Mouse (Mus musculus) embryonic facial prominence, embryonic 10.5 days (tissue): ENCODE data around the gene E2f1. TPM values are rescaled to one million over a fixed set of nuclear protein-coding genes. Genes with fewer than 3 reads are reported as not detected.

Experiments used
- DNase-seq: peaks from one replicate; pipeline ENCODE4 v3.0.0-alpha.2; 2017; ENCODE audit warnings: low spot score
- H3K27ac ChIP-seq: fragments of 300-500 bp; sonication (generic); replicated peaks from 2 replicates; pipeline ENCODE4 v1.5.1; 2016; ENCODE audit warnings: mild to moderate bottlenecking
- H3K27me3 ChIP-seq: fragments of 300-500 bp; sonication (generic); replicated peaks from 2 replicates; pipeline ENCODE4 v1.6.1; 2016; ENCODE audit warnings: low read depth, mild to moderate bottlenecking; ENCODE audit not compliant: poor library complexity, severe bottlenecking
- H3K36me3 ChIP-seq: fragments of 300-500 bp; sonication (generic); replicated peaks from 2 replicates; pipeline ENCODE4 v1.6.1; 2016; ENCODE audit warnings: mild to moderate bottlenecking, moderate library complexity
- H3K4me1 ChIP-seq: fragments of 300-500 bp; sonication (generic); 2 replicates; pipeline ENCODE4 v1.6.1; 2016
- H3K4me3 ChIP-seq: fragments of 300-500 bp; sonication (generic); 2 replicates; pipeline ENCODE4 v1.5.1; 2016; ENCODE audit warnings: mild to moderate bottlenecking, moderate library complexity
- H3K9me3 ChIP-seq: fragments of 300-500 bp; sonication (generic); 2 replicates; pipeline ENCODE4 v1.6.1; 2016; ENCODE audit warnings: mild to moderate bottlenecking
- WGBS: fragments of 180-500 bp; shearing (Covaris S2); methylation state at CpG from one replicate; pipeline ENCODE4 v1.1.7; 2016; 5-methylcytosine and 5-hydroxymethylcytosine counted together
- polyA plus RNA-seq: library from polyadenylated mRNA; unstranded; fragments of >200 nt; fragmentation: Nextera tagmentation; extraction: Ambion mirVana; gene quantifications from 2 replicates; pipeline ENCODE4 v1.2.1, GENCODE M21; 2016

Gene E2f1
- polyA plus RNA-seq, 1 experiment from 2014 or later: 25.2 TPM

GRCm38 (mm10) chr2:154600586-154600985 lies 30.9 kb upstream of the E2f1 start:
- Histone ChIP-seq H3K9me3 (no peaks in the 10 kb centered on the region), H3K4me3 (no peak overlapping the region), H3K36me3 (no peaks in the 10 kb centered on the region), H3K27ac (no peak overlapping the region), H3K27me3 (no peaks in the 10 kb centered on the region), H3K4me1 (peaks cover 14% of the 10 kb centered on the region)
- WGBS: 74% methylated on average over 6 of the region's 6 CpGs
- DNase-seq: no peak

GRCm38 (mm10) chr2:154597399-154597798 lies 27.7 kb upstream of the E2f1 start:
- Histone ChIP-seq H3K4me3 (no peak overlapping the region), H3K36me3 (peaks cover 7% of the 10 kb centered on the region; the same call in 1 of the 2 replicates), H3K4me1 (no peaks in the 10 kb centered on the region), H3K9me3 (0 out of 2 replicates have a peak, but pooled peaks cover 2% of the 10 kb centered on the region), H3K27me3 (no peaks in the 10 kb centered on the region), H3K27ac (no peak overlapping the region)
- 84% methylated on average over 3 of the region's 3 CpGs for WGBS
- no peak for DNase-seq

DNA sequence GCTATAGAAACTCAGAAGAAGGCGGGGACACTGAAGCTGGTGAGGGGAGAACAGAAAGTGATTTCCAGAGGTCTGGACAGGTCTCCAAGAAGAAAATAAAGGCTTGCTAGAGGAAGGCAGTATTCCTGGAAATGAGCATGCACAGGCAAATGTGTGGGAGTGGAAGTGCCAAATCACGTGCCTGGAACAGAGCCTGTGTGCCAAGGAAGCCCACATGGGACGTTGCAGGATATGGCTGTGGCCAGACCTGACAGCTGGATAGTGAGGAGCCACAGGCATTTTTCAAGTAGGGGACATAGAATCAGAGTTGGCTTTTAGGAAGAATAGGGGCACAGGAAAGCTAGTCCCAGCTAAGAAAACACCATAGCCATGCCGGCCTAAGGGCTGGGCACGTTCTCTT lies 26.1 kb upstream of the E2f1 start:
- H3K4me3 ChIP-seq: no peak overlapping the region
- H3K9me3 ChIP-seq: 0 out of 2 replicates have a peak, but pooled peaks cover 2% of the 10 kb centered on the region
- WGBS: 85% methylated on average over 5 of the region's 5 CpGs
- no peaks in the 10 kb centered on the region for H3K4me1 ChIP-seq
- H3K27ac ChIP-seq: no peak overlapping the region
- DNase-seq: no peak
- peaks cover 7% of the 10 kb centered on the region; the same call in 1 of the 2 replicates for H3K36me3 ChIP-seq
- H3K27me3 ChIP-seq: no peaks in the 10 kb centered on the region

- Histone ChIP-seq H3K4me1 (no peaks in the 10 kb centered on the region), H3K27me3 (no peaks in the 10 kb centered on the region), H3K27ac (no peak overlapping the region), H3K36me3 (peaks cover 7% of the 10 kb centered on the region; the same call in 1 of the 2 replicates), H3K9me3 (0 out of 2 replicates have a peak, but pooled peaks cover 2% of the 10 kb centered on the region), H3K4me3 (no peak overlapping the region)
- no peak for DNase-seq
- WGBS: 66% methylated on average over 3 of the region's 3 CpGs
Measured at GRCm38 (mm10) chr2:154593025-154593424, 23.3 kb upstream of the E2f1 start.

- 78% methylated on average over 3 of the region's 3 CpGs for WGBS
- H3K4me1 ChIP-seq: no peaks in the 10 kb centered on the region
- H3K36me3 ChIP-seq: peaks cover 10% of the 10 kb centered on the region
- H3K27ac ChIP-seq: no peak overlapping the region
- DNase-seq: no peak
- no peaks in the 10 kb centered on the region for H3K27me3 ChIP-seq
- 0 out of 2 replicates have a peak, but pooled peaks cover 2% of the 10 kb centered on the region for H3K9me3 ChIP-seq
- H3K4me3 ChIP-seq: no peak overlapping the region
Measured at GRCm38 (mm10) chr2:154591239-154591638, 21.5 kb upstream of the E2f1 start.

DNA sequence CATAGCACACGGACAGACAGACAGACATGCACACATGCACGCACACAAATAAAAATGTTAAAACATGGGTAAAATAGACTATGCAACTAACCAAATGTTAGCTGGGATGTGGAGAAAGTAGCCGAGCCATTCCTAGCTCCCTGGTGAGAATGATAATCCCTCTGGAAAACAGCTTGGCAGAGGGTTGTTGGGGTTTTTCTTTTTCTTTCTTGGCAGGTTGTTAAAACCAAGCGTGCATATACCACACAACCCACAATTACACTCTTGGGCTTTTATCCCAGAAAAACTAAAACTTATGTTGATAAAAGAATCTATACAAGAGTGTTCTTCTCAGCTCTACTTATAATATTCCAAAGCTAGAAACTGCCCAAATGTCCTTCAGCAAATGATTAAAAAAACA lies 19.4 kb upstream of the E2f1 start:
- peaks cover 14% of the 10 kb centered on the region for H3K4me1 ChIP-seq
- H3K4me3 ChIP-seq: no peak overlapping the region
- H3K36me3 ChIP-seq: peaks cover 10% of the 10 kb centered on the region
- no peak for DNase-seq
- WGBS: 86% methylated on average over 4 of the region's 4 CpGs
- 0 out of 2 replicates have a peak, but pooled peaks cover 5% of the 10 kb centered on the region for H3K27me3 ChIP-seq
- 0 out of 2 replicates have a peak, but pooled peaks cover 2% of the 10 kb centered on the region for H3K9me3 ChIP-seq
- H3K27ac ChIP-seq: no peak overlapping the region

- Histone ChIP-seq H3K27me3 (0 out of 2 replicates have a peak, but pooled peaks cover 5% of the 10 kb centered on the region), H3K27ac (no peak overlapping the region), H3K9me3 (no peaks in the 10 kb centered on the region), H3K4me1 (peaks cover 18% of the 10 kb centered on the region), H3K4me3 (no peak overlapping the region), H3K36me3 (peaks cover 3% of the 10 kb centered on the region)
- peak; percentile 50 for DNase-seq
- WGBS: 75% methylated on average over 5 of the region's 5 CpGs
Measured at GRCm38 (mm10) chr2:154586405-154586804, 16.7 kb upstream of the E2f1 start.

- Histone ChIP-seq H3K36me3 (peaks cover 3% of the 10 kb centered on the region), H3K27me3 (0 out of 2 replicates have a peak, but pooled peaks cover 5% of the 10 kb centered on the region), H3K27ac (0 out of 2 replicates have a peak overlapping the region, but pooled peaks have one; percentile 10), H3K4me3 (no peak overlapping the region), H3K9me3 (no peaks in the 10 kb centered on the region), H3K4me1 (peaks cover 18% of the 10 kb centered on the region)
- no peak for DNase-seq
- WGBS: 74% methylated on average over 17 of the region's 17 CpGs
Measured at GRCm38 (mm10) chr2:154584931-154585601, 15.4 kb upstream of the E2f1 start.

- peaks cover 18% of the 10 kb centered on the region for H3K4me1 ChIP-seq
- H3K36me3 ChIP-seq: peaks cover 3% of the 10 kb centered on the region
- no peaks in the 10 kb centered on the region for H3K9me3 ChIP-seq
- H3K27me3 ChIP-seq: 0 out of 2 replicates have a peak, but pooled peaks cover 5% of the 10 kb centered on the region
- DNase-seq: no peak
- 74% methylated on average over 15 of the region's 15 CpGs for WGBS
- peak overlapping the region; percentile 44; the same call in 1 of the 2 replicates for H3K27ac ChIP-seq
- no peak overlapping the region for H3K4me3 ChIP-seq
Measured at GRCm38 (mm10) chr2:154583906-154584872, 14.5 kb upstream of the E2f1 start.

- H3K4me3 ChIP-seq: no peak overlapping the region
- H3K27me3 ChIP-seq: 0 out of 2 replicates have a peak, but pooled peaks cover 5% of the 10 kb centered on the region
- H3K36me3 ChIP-seq: no peaks in the 10 kb centered on the region
- no peak for DNase-seq
- no peak overlapping the region for H3K27ac ChIP-seq
- H3K4me1 ChIP-seq: peaks cover 33% of the 10 kb centered on the region
- H3K9me3 ChIP-seq: no peaks in the 10 kb centered on the region
- WGBS: 98% methylated on average over 1 of the region's 1 CpGs
Measured at GRCm38 (mm10) chr2:154581421-154581820, 11.7 kb upstream of the E2f1 start.

DNA sequence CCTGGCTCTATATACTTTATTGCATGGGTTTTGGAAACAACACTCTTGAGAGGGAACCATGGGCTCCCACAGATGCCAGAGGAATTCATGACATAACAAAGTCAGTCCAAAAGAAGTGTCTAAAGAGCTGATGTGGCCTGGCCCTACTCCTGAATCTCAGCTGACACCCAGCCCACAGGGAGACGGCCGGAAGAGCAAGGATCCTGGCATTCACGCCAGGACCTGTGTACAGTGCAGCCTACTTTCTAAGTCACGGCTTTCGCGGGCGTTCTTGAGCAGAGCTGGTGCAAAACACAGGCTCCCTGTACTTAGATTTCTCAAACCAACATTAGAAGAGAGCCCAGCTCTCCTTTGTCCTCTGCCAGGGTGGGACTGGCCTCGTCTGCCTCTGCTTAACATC lies 10.9 kb upstream of the E2f1 start:
- Histone ChIP-seq H3K27ac (0 out of 2 replicates have a peak overlapping the region, but pooled peaks have one; percentile 14), H3K36me3 (no peaks in the 10 kb centered on the region), H3K9me3 (no peaks in the 10 kb centered on the region), H3K27me3 (0 out of 2 replicates have a peak, but pooled peaks cover 5% of the 10 kb centered on the region), H3K4me3 (no peak overlapping the region), H3K4me1 (peaks cover 33% of the 10 kb centered on the region)
- DNase-seq: no peak
- WGBS: 85% methylated on average over 8 of the region's 8 CpGs

DNA sequence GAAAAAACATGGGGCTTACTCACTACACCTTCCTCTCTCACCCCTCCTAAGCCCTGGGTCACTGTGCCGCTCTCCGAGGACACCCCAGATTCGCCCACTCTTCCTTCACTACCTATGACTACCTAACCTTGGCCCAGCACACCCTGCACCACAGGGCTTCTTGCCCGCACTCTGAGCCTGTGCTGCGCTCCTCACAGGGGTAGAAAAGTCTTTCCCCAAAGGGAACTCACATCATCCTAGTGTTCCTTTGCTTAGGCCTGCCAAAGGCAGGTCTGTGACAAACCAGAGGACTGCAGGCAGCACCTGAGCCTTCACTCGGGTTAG lies 8.0 kb upstream of the E2f1 start:
- H3K4me1 ChIP-seq: peaks cover 21% of the 10 kb centered on the region
- no peak for DNase-seq
- H3K4me3 ChIP-seq: no peak overlapping the region
- H3K27ac ChIP-seq: peak overlapping the region; percentile 57
- no peaks in the 10 kb centered on the region for H3K36me3 ChIP-seq
- no peaks in the 10 kb centered on the region for H3K9me3 ChIP-seq
- H3K27me3 ChIP-seq: no peaks in the 10 kb centered on the region
- 76% methylated on average over 6 of the region's 6 CpGs for WGBS
